Mouse (Mus musculus) midbrain, embryonic 12.5 days (tissue): ENCODE measurements around the gene Kcnd2. TPM values are rescaled to one million over a fixed set of nuclear protein-coding genes. Genes with fewer than 3 reads are reported as not detected.

Source experiments
- ATAC-seq: fragments of 200-750 bp; cut with Nextera tagmentation; 2 replicates; pipeline ENCODE4 v1.8.0; 2017; ENCODE audit warnings: low read depth, moderate TSS enrichment, moderate library complexity; ENCODE audit not compliant: low FRiP score
- H3K27ac ChIP-seq: fragments of 300-500 bp; sonication (generic); replicated peaks from 2 replicates; pipeline ENCODE4 v1.5.1; 2016; ENCODE audit warnings: mild to moderate bottlenecking
- H3K27me3 ChIP-seq: fragments of 300-500 bp; sonication (generic); 2 replicates; pipeline ENCODE4 v1.6.1; 2016; ENCODE audit warnings: mild to moderate bottlenecking
- H3K36me3 ChIP-seq: fragments of 300-500 bp; sonication (generic); 2 replicates; pipeline ENCODE4 v1.6.1; 2016
- H3K4me1 ChIP-seq: fragments of 300-500 bp; sonication (generic); 2 replicates; pipeline ENCODE4 v1.6.1; 2016
- H3K4me2 ChIP-seq: fragments of 300-500 bp; sonication (generic); replicated peaks from 2 replicates; pipeline ENCODE4 v1.6.1; 2016; ENCODE audit warnings: mild to moderate bottlenecking, moderate library complexity
- H3K4me3 ChIP-seq: fragments of 300-500 bp; sonication (generic); 2 replicates; pipeline ENCODE4 v1.5.1; 2016; ENCODE audit warnings: mild to moderate bottlenecking
- H3K9ac ChIP-seq: fragments of 300-500 bp; sonication (generic); replicated peaks from 2 replicates; pipeline ENCODE4 v1.6.1; 2016; ENCODE audit warnings: mild to moderate bottlenecking, moderate library complexity
- H3K9me3 ChIP-seq: fragments of 300-500 bp; sonication (generic); 2 replicates; pipeline ENCODE4 v1.6.1; 2016; ENCODE audit warnings: mild to moderate bottlenecking
- WGBS: fragments of 180-500 bp; shearing (Covaris S2); methylation state at CpG from one replicate; pipeline ENCODE4 v1.1.7; 2016; 5-methylcytosine and 5-hydroxymethylcytosine counted together
- polyA plus RNA-seq: library from polyadenylated mRNA; unstranded; fragments of >200 nt; fragmentation: Nextera tagmentation; extraction: Ambion mirVana; gene quantifications from 2 replicates; pipeline ENCODE4 v1.2.1, GENCODE M21; 2016

Gene Kcnd2
- polyA plus RNA-seq: 5.2 TPM in 2 replicates

DNA sequence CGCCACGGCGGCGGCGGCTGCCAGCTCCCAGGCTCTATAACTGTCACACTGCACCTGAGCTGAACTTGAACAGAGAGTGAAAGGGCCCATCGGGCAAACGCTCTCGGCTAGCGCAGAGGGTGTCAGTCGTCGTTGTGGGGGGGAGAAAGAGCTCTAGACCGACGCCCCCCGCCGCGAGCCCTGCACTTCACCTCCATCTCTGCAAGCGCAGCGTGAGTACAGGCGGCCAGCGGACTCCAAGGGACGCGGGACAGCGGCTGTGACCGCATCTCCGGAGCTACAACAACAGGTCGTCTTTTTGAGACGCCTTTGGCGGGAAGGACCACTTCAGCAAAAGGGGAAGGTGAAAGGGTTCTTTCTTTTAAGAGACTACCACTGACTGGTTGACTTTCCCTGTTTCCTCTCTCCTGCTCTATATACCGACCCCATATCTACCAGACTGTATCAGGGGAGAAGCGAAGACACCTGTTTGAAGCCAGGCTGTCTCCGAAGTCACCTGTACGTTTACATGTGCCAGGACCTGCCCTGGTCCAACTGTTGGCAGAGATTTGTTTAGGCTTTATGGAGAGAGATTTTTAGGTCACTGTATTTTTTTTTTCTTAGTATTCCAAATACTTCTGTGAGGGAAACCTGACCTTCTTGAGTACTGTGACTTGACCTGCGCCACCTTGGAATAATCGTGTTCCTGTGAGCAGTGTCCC lies at the start of gene Kcnd2:
TSS of gene Kcnd2 (plus strand) at position 13 of the 701 bp plus-strand sequence.
- Histone ChIP-seq H3K9me3 (no peaks in the 10 kb centered on the region), H3K4me2 (peak within 1 kb of the TSS; percentile 84), H3K27me3 (peaks cover 8% of the 10 kb centered on the region; the same call in 1 of the 2 replicates), H3K27ac (peak within 1 kb of the TSS; percentile 64), H3K9ac (peak within 1 kb of the TSS; percentile 80), H3K4me3 (peak within 1 kb of the TSS; percentile 70), H3K36me3 (no peaks in the 10 kb centered on the region), H3K4me1 (peaks cover 7% of the 10 kb centered on the region; the same call in 1 of the 2 replicates)
- WGBS: 11% methylated on average over 34 of the region's 34 CpGs
- ATAC-seq: peak; percentile 13

- Histone ChIP-seq H3K27me3 (no peaks in the 10 kb centered on the region), H3K4me2 (no peak overlapping the region), H3K9me3 (no peaks in the 10 kb centered on the region), H3K27ac (no peak overlapping the region), H3K9ac (no peak overlapping the region), H3K4me1 (no peaks in the 10 kb centered on the region), H3K4me3 (no peak overlapping the region), H3K36me3 (no peaks in the 10 kb centered on the region)
- WGBS: 86% methylated on average over 1 of the region's 1 CpGs
- no peak for ATAC-seq
Observed at GRCm38 (mm10) chr6:21166611-21167010, 48.7 kb upstream of the Kcnd2 start.

GRCm38 (mm10) chr6:21195341-21195740 lies 20.0 kb upstream of the Kcnd2 start:
- H3K27me3 ChIP-seq: no peaks in the 10 kb centered on the region
- whole genome bisulfite sequencing: 67% methylated on average over 2 of the region's 2 CpGs
- peaks cover 5% of the 10 kb centered on the region; the same call in 1 of the 2 replicates for H3K9me3 ChIP-seq
- no peak overlapping the region for H3K27ac ChIP-seq
- H3K36me3 ChIP-seq: no peaks in the 10 kb centered on the region
- ATAC-seq: no peak
- H3K4me2 ChIP-seq: no peak overlapping the region
- no peak overlapping the region for H3K4me3 ChIP-seq
- H3K4me1 ChIP-seq: no peaks in the 10 kb centered on the region
- H3K9ac ChIP-seq: no peak overlapping the region

- peak overlapping the region; percentile 64 for H3K27ac ChIP-seq
- peak; percentile 48 for ATAC-seq
- WGBS: 2% methylated on average over 29 of the region's 29 CpGs
- H3K9ac ChIP-seq: peak overlapping the region; percentile 80
- no peaks in the 10 kb centered on the region for H3K36me3 ChIP-seq
- H3K9me3 ChIP-seq: no peaks in the 10 kb centered on the region
- H3K4me1 ChIP-seq: peaks cover 7% of the 10 kb centered on the region; the same call in 1 of the 2 replicates
- peaks cover 8% of the 10 kb centered on the region; the same call in 1 of the 2 replicates for H3K27me3 ChIP-seq
- H3K4me3 ChIP-seq: peak overlapping the region; percentile 70
- peak overlapping the region; percentile 84 for H3K4me2 ChIP-seq
Observed at GRCm38 (mm10) chr6:21213865-21214672, 1.2 kb upstream of the Kcnd2 start.

GRCm38 (mm10) chr6:21214673-21215490 lies 421 bp upstream of the Kcnd2 start:
- H3K9me3 ChIP-seq: no peaks in the 10 kb centered on the region
- H3K4me2 ChIP-seq: peak overlapping the region; percentile 84
- ATAC-seq: peak; percentile 81
- peaks cover 8% of the 10 kb centered on the region; the same call in 1 of the 2 replicates for H3K27me3 ChIP-seq
- peak overlapping the region; percentile 70 for H3K4me3 ChIP-seq
- peaks cover 7% of the 10 kb centered on the region; the same call in 1 of the 2 replicates for H3K4me1 ChIP-seq
- under 1% methylated on average over 72 of the region's 83 CpGs for WGBS
- no peaks in the 10 kb centered on the region for H3K36me3 ChIP-seq
- H3K27ac ChIP-seq: peak overlapping the region; percentile 64
- peak overlapping the region; percentile 80 for H3K9ac ChIP-seq

GRCm38 (mm10) chr6:21216206-21217020 lies 1.1 kb downstream of the Kcnd2 start:
- peak overlapping the region; percentile 84 for H3K4me2 ChIP-seq
- H3K27me3 ChIP-seq: peaks cover 8% of the 10 kb centered on the region; the same call in 1 of the 2 replicates
- no peaks in the 10 kb centered on the region for H3K9me3 ChIP-seq
- H3K27ac ChIP-seq: no peak overlapping the region
- no peak for ATAC-seq
- no peak overlapping the region for H3K9ac ChIP-seq
- peaks cover 7% of the 10 kb centered on the region; the same call in 1 of the 2 replicates for H3K4me1 ChIP-seq
- 96% methylated on average over 27 of the region's 27 CpGs for WGBS
- H3K36me3 ChIP-seq: no peaks in the 10 kb centered on the region
- peak overlapping the region; percentile 70; the same call in 1 of the 2 replicates for H3K4me3 ChIP-seq

- Histone ChIP-seq H3K4me2 (no peak overlapping the region), H3K4me1 (peaks cover 7% of the 10 kb centered on the region; the same call in 1 of the 2 replicates), H3K9me3 (no peaks in the 10 kb centered on the region), H3K27ac (no peak overlapping the region), H3K4me3 (no peak overlapping the region), H3K9ac (no peak overlapping the region), H3K27me3 (peaks cover 8% of the 10 kb centered on the region; the same call in 1 of the 2 replicates), H3K36me3 (no peaks in the 10 kb centered on the region)
- no peak for ATAC-seq
- 93% methylated on average over 10 of the region's 10 CpGs for WGBS
Observed at GRCm38 (mm10) chr6:21217156-21217555, 1.9 kb downstream of the Kcnd2 start.

DNA sequence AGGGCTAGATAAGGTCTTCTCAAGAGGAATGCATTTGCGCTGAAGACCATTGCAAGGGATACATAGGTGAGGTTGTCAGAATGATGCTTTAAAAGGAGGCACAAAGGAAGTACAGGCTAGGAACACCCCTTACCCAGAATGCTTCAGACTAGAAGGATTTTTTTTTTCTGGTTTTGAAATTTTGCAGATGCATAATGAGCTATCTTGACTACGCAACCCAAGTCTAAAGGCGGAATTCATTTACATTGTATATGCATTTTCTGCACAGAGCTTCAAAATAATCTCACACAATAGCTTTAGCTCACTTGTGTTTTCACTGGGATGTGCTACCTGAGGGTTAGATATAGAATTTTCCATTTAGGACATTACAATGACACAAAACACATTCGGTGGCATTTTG lies 10.8 kb downstream of the Kcnd2 start:
- WGBS: 91% methylated on average over 4 of the region's 4 CpGs
- Histone ChIP-seq H3K36me3 (no peaks in the 10 kb centered on the region), H3K4me1 (no peaks in the 10 kb centered on the region), H3K4me2 (no peak overlapping the region), H3K27ac (no peak overlapping the region), H3K27me3 (no peaks in the 10 kb centered on the region), H3K9ac (no peak overlapping the region), H3K4me3 (no peak overlapping the region), H3K9me3 (no peaks in the 10 kb centered on the region)
- ATAC-seq: no peak

- Histone ChIP-seq H3K4me2 (no peak overlapping the region), H3K27me3 (no peaks in the 10 kb centered on the region), H3K9ac (no peak overlapping the region), H3K36me3 (no peaks in the 10 kb centered on the region), H3K9me3 (no peaks in the 10 kb centered on the region), H3K4me1 (no peaks in the 10 kb centered on the region), H3K4me3 (no peak overlapping the region), H3K27ac (no peak overlapping the region)
- WGBS: 84% methylated on average over 5 of the region's 5 CpGs
- ATAC-seq: no peak
Observed at GRCm38 (mm10) chr6:21259031-21259430, 43.7 kb downstream of the Kcnd2 start.

DNA sequence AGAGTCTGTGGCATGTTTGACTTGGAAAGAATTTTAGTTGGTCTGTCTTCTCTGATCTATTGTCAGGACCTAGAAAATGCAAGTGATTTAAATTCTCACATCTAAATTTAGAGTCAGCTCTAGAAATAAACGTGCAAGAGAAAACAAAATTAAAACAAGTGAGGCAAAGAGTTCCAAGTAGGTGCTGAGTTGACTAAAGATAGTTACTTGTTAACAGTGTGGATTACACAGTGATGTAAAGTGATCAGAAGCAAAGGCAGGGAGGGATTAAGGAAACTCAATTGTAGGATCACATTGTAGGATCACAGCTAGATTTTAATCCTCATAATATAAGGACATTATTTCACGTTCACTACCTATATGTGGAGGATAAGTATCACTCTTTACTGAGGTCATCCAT lies 52.6 kb downstream of the Kcnd2 start:
- H3K9ac ChIP-seq: no peak overlapping the region
- H3K4me1 ChIP-seq: no peaks in the 10 kb centered on the region
- no peaks in the 10 kb centered on the region for H3K27me3 ChIP-seq
- H3K36me3 ChIP-seq: no peaks in the 10 kb centered on the region
- WGBS: 50% methylated on average over 2 of the region's 2 CpGs
- H3K27ac ChIP-seq: no peak overlapping the region
- no peak overlapping the region for H3K4me3 ChIP-seq
- no peak for ATAC-seq
- H3K9me3 ChIP-seq: no peaks in the 10 kb centered on the region
- no peak overlapping the region for H3K4me2 ChIP-seq
